Mouse (Mus musculus) megakaryocyte, embryonic 14.5 days (primary cell): ENCODE measurements at regions not wholly inside any gene's neighbourhood (a gene's known extent, or its start where the extent isn't known, plus 50 kb on each side); places are given as distances from the start of the nearest gene placed in this dataset.

Experiments
- H3K27me3 ChIP-seq: replicated peaks from 2 replicates; pipeline ENCODE3; 2012; ENCODE audit warnings: inconsistent platforms
- H3K36me3 ChIP-seq: replicated peaks from 2 replicates; pipeline ENCODE3; 2012; ENCODE audit warnings: low read length, inconsistent platforms, mixed read lengths
- H3K4me1 ChIP-seq: 2 replicates; pipeline ENCODE4 v1.6.1; 2012; ENCODE audit warnings: inconsistent platforms
- H3K4me3 ChIP-seq: replicated peaks from 2 replicates; pipeline ENCODE3; 2012; ENCODE audit warnings: moderate library complexity, mild to moderate bottlenecking, inconsistent platforms
- H3K9me3 ChIP-seq: 2 replicates; pipeline ENCODE4 v1.6.1; 2012; ENCODE audit warnings: inconsistent platforms
- FLI1 ChIP-seq: IDR thresholded peaks from 2 replicates; pipeline ENCODE4 v1.6.1; 2012; ENCODE audit warnings: low read length, inconsistent platforms, mixed read lengths
- GATA1 ChIP-seq: IDR thresholded peaks from 3 replicates; pipeline ENCODE4 v1.6.1; 2012; ENCODE audit warnings: mixed read lengths, low read length, inconsistent platforms, borderline replicate concordance

- TF ChIP-seq GATA1: no peak
- TF ChIP-seq FLI1: no peak
- Histone ChIP-seq H3K9me3 (no peaks in the 10 kb centered on the region), H3K4me3 (no peak overlapping the region), H3K36me3 (no peaks in the 10 kb centered on the region), H3K27me3 (no peaks in the 10 kb centered on the region), H3K4me1 (no peaks in the 10 kb centered on the region)
Observed at GRCm38 (mm10) chr15:32002950-32003422, 174.1 kb upstream of the Tas2r119 start.

GRCm38 (mm10) chr15:32003489-32003888 lies 173.6 kb upstream of the Tas2r119 start:
- no peaks in the 10 kb centered on the region for H3K9me3 ChIP-seq
- no peak for TF ChIP-seq GATA1
- TF ChIP-seq FLI1: no peak

GRCm38 (mm10) chr15:32005986-32006385 lies 171.1 kb upstream of the Tas2r119 start:
- Histone ChIP-seq H3K27me3 (no peaks in the 10 kb centered on the region), H3K36me3 (no peaks in the 10 kb centered on the region), H3K4me1 (no peaks in the 10 kb centered on the region), H3K9me3 (no peaks in the 10 kb centered on the region), H3K4me3 (no peak overlapping the region)
- TF ChIP-seq FLI1 (no peak), GATA1 (no peak)

More at GRCm38 (mm10) chr15:32003489-32003888, 173.6 kb upstream of the Tas2r119 start:
- no peak overlapping the region for H3K4me3 ChIP-seq
- H3K4me1 ChIP-seq: no peaks in the 10 kb centered on the region
- no peaks in the 10 kb centered on the region for H3K36me3 ChIP-seq
- no peaks in the 10 kb centered on the region for H3K27me3 ChIP-seq

- Histone ChIP-seq H3K27me3 (no peaks in the 10 kb centered on the region), H3K9me3 (no peaks in the 10 kb centered on the region), H3K4me3 (no peak overlapping the region), H3K36me3 (no peaks in the 10 kb centered on the region), H3K4me1 (no peaks in the 10 kb centered on the region)
- TF ChIP-seq FLI1: no peak
- no peak for TF ChIP-seq GATA1
Observed at GRCm38 (mm10) chr15:32009818-32010217, 167.3 kb upstream of the Tas2r119 start.

GRCm38 (mm10) chr15:32012044-32012443 lies 165.0 kb upstream of the Tas2r119 start:
- Histone ChIP-seq H3K36me3 (no peaks in the 10 kb centered on the region), H3K4me1 (no peaks in the 10 kb centered on the region), H3K4me3 (no peak overlapping the region), H3K27me3 (no peaks in the 10 kb centered on the region), H3K9me3 (no peaks in the 10 kb centered on the region)
- TF ChIP-seq FLI1: no peak
- TF ChIP-seq GATA1: no peak

- Histone ChIP-seq H3K4me1 (no peaks in the 10 kb centered on the region), H3K27me3 (no peaks in the 10 kb centered on the region), H3K9me3 (no peaks in the 10 kb centered on the region), H3K4me3 (no peak overlapping the region), H3K36me3 (no peaks in the 10 kb centered on the region)
- no peak for TF ChIP-seq GATA1
- no peak for TF ChIP-seq FLI1
Observed at GRCm38 (mm10) chr15:32012838-32013237, 164.3 kb upstream of the Tas2r119 start.

GRCm38 (mm10) chr15:32015169-32015568 lies 161.9 kb upstream of the Tas2r119 start:
- Histone ChIP-seq H3K36me3 (no peaks in the 10 kb centered on the region), H3K4me1 (no peaks in the 10 kb centered on the region), H3K9me3 (no peaks in the 10 kb centered on the region), H3K27me3 (no peaks in the 10 kb centered on the region), H3K4me3 (no peak overlapping the region)
- TF ChIP-seq FLI1: no peak
- TF ChIP-seq GATA1: no peak

- TF ChIP-seq GATA1: no peak
- TF ChIP-seq FLI1: no peak
- Histone ChIP-seq H3K4me1 (peaks cover 4% of the 10 kb centered on the region; the same call in 1 of the 2 replicates), H3K4me3 (peak overlapping the region; percentile 88), H3K36me3 (no peaks in the 10 kb centered on the region), H3K9me3 (0 out of 2 replicates have a peak, but pooled peaks cover 4% of the 10 kb centered on the region), H3K27me3 (no peaks in the 10 kb centered on the region)
Observed at GRCm38 (mm10) chr15:32020323-32021008, 156.6 kb upstream of the Tas2r119 start.

GRCm38 (mm10) chr15:32021009-32021602 lies 156.0 kb upstream of the Tas2r119 start:
- Histone ChIP-seq H3K27me3 (no peaks in the 10 kb centered on the region), H3K36me3 (no peaks in the 10 kb centered on the region), H3K4me1 (peaks cover 4% of the 10 kb centered on the region; the same call in 1 of the 2 replicates), H3K4me3 (peak overlapping the region; percentile 88), H3K9me3 (peaks cover 7% of the 10 kb centered on the region; the same call in 1 of the 2 replicates)
- TF ChIP-seq FLI1 (no peak), GATA1 (no peak)

- Histone ChIP-seq H3K4me1 (no peaks in the 10 kb centered on the region), H3K4me3 (no peak overlapping the region), H3K36me3 (no peaks in the 10 kb centered on the region), H3K27me3 (no peaks in the 10 kb centered on the region), H3K9me3 (peaks cover 19% of the 10 kb centered on the region; the same call in 1 of the 2 replicates)
- TF ChIP-seq FLI1 (no peak), GATA1 (no peak)
Observed at GRCm38 (mm10) chr15:32034091-32034490, 143.0 kb upstream of the Tas2r119 start.
